Mouse (Mus musculus): Measurements from ENCODE around the gene Cmpk1. TPM values are rescaled to one million over a fixed set of nuclear protein-coding genes. Genes with fewer than 3 reads are reported as not detected.
"Not testable (repeated sequence)": the region's sequence is repeated elsewhere in the genome, so short reads cannot be mapped to it uniquely, and the experiment has no call there.

Cmpk1 gene
- total and polyA plus RNA-seq, 2 experiments: 16.1 to 56.3 TPM

- 97% methylated on average over 1 of the region's 1 CpGs for WGBS
- Histone ChIP-seq H3K9ac (ENCODE audit: low read depth, low read length) (no peak overlapping the region), H3K79me2 (ENCODE audit: control insufficient read depth, insufficient read depth, low read length) (peaks cover 13% of the 10 kb centered on the region; the same call in 1 of the 2 replicates), H3K36me3 (ENCODE audit: control insufficient read depth, insufficient read depth, low read length) (peaks cover 2% of the 10 kb centered on the region; the same call in 1 of the 2 replicates), H3K27me3 (ENCODE audit: control insufficient read depth, insufficient read depth, low read length) (no peaks in the 10 kb centered on the region), H3K27ac (replicated peaks; ENCODE audit: insufficient read depth, low read depth, low read length) (no peak overlapping the region), H3K4me3 (ENCODE audit: insufficient read depth, low read depth, low read length) (no peak overlapping the region), H3K4me1 (ENCODE audit: control insufficient read depth, insufficient read depth, low read length) (peaks cover 9% of the 10 kb centered on the region)
- TF ChIP-seq CTCF (IDR thresholded peaks at IDR 0.05; ENCODE audit: low read depth, low read length): no peak
- TF ChIP-seq POLR2A (IDR thresholded peaks at IDR 0.05; ENCODE audit: extremely low read depth, insufficient read depth, low read length): no peak
- DNase-seq (ENCODE audit: extremely low read depth, low read depth, low spot score): no peak
Observed at GRCm38 (mm10) chr4:114982619-114983018, 4.4 kb downstream of the Cmpk1 start.

GRCm38 (mm10) chr4:114973229-114973740 is 13.8 kb downstream of the Cmpk1 start:
- Histone ChIP-seq H3K27ac (replicated peaks; ENCODE audit: insufficient read depth, low read depth, low read length) (no peak overlapping the region), H3K4me3 (ENCODE audit: insufficient read depth, low read depth, low read length) (no peak overlapping the region), H3K4me1 (ENCODE audit: control insufficient read depth, insufficient read depth, low read length) (peaks cover 4% of the 10 kb centered on the region; the same call in 1 of the 2 replicates), H3K79me2 (ENCODE audit: control insufficient read depth, insufficient read depth, low read length) (peaks cover 9% of the 10 kb centered on the region; the same call in 1 of the 2 replicates), H3K9ac (ENCODE audit: low read depth, low read length) (no peak overlapping the region), H3K36me3 (ENCODE audit: control insufficient read depth, insufficient read depth, low read length) (peaks cover under 1% of the 10 kb centered on the region), H3K27me3 (ENCODE audit: control insufficient read depth, insufficient read depth, low read length) (no peaks in the 10 kb centered on the region)
- 90% methylated on average over 1 of the region's 1 CpGs for WGBS
- TF ChIP-seq POLR2A (IDR thresholded peaks at IDR 0.05; ENCODE audit: extremely low read depth, insufficient read depth, low read length) (no peak), CTCF (IDR thresholded peaks at IDR 0.05; ENCODE audit: low read depth, low read length) (no peak)
- DNase-seq (ENCODE audit: extremely low read depth, low read depth, low spot score): no peak

- no peak for TF ChIP-seq CTCF (IDR thresholded peaks at IDR 0.05; ENCODE audit: low read depth, low read length)
- TF ChIP-seq POLR2A (IDR thresholded peaks at IDR 0.05; ENCODE audit: extremely low read depth, insufficient read depth, low read length): no peak
- H3K79me2 ChIP-seq (ENCODE audit: control insufficient read depth, insufficient read depth, low read length): peaks cover 2% of the 10 kb centered on the region; the same call in 1 of the 2 replicates
- WGBS: 36% methylated on average over 5 of the region's 5 CpGs
Observed at GRCm38 (mm10) chr4:114970736-114971135, 16.3 kb downstream of the Cmpk1 start.

DNA sequence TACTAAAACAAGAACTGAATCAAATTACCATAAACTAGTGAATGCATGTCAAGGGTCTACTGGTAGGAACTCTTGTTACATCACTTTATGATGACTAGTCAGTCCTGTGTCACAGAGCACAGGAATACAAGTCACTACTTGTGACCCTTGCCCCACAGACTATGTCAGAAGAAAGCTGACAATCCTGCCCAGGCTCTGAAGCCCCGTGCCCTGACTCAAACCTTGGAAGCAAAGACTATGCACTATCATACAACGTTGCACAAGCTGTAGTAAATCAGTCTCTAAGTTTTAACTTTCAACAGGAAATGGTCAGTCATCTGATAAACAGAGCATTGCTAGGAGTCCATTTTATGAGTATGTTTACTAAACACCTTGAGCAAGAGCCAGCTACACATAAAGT is 26.2 kb downstream of the Cmpk1 start:
- H3K36me3 ChIP-seq (ENCODE audit: control insufficient read depth, insufficient read depth, low read length): peaks cover 31% of the 10 kb centered on the region
- DNase-seq (ENCODE audit: extremely low read depth, low read depth, low spot score); H3K79me2 ChIP-seq (ENCODE audit: control insufficient read depth, insufficient read depth, low read length); H3K4me1 ChIP-seq (ENCODE audit: control insufficient read depth, insufficient read depth, low read length); H3K27ac ChIP-seq (replicated peaks; ENCODE audit: insufficient read depth, low read depth, low read length); H3K4me3 ChIP-seq (ENCODE audit: insufficient read depth, low read depth, low read length); H3K9ac ChIP-seq (ENCODE audit: low read depth, low read length); H3K27me3 ChIP-seq (ENCODE audit: control insufficient read depth, insufficient read depth, low read length): not testable (repeated sequence)
- 22% methylated on average over 2 of the region's 2 CpGs for WGBS

More at GRCm38 (mm10) chr4:114970736-114971135, 16.3 kb downstream of the Cmpk1 start:
- peak; percentile 74 for DNase-seq (ENCODE audit: extremely low read depth, low read depth, low spot score)
- Histone ChIP-seq H3K4me1 (ENCODE audit: control insufficient read depth, insufficient read depth, low read length) (peaks cover 4% of the 10 kb centered on the region; the same call in 1 of the 2 replicates), H3K36me3 (ENCODE audit: control insufficient read depth, insufficient read depth, low read length) (peaks cover 21% of the 10 kb centered on the region), H3K27me3 (ENCODE audit: control insufficient read depth, insufficient read depth, low read length) (no peaks in the 10 kb centered on the region), H3K27ac (replicated peaks; ENCODE audit: insufficient read depth, low read depth, low read length) (no peak overlapping the region), H3K9ac (ENCODE audit: low read depth, low read length) (no peak overlapping the region), H3K4me3 (ENCODE audit: insufficient read depth, low read depth, low read length) (no peak overlapping the region)

GRCm38 (mm10) chr4:114959533-114959932 is 27.5 kb downstream of the Cmpk1 start:
- TF ChIP-seq POLR2A (IDR thresholded peaks at IDR 0.05; ENCODE audit: extremely low read depth, insufficient read depth, low read length): no peak
- TF ChIP-seq CTCF (IDR thresholded peaks at IDR 0.05; ENCODE audit: low read depth, low read length): no peak
- Histone ChIP-seq H3K27me3 (ENCODE audit: control insufficient read depth, insufficient read depth, low read length) (no peaks in the 10 kb centered on the region), H3K27ac (replicated peaks; ENCODE audit: insufficient read depth, low read depth, low read length) (no peak overlapping the region), H3K4me3 (ENCODE audit: insufficient read depth, low read depth, low read length) (no peak overlapping the region), H3K79me2 (ENCODE audit: control insufficient read depth, insufficient read depth, low read length) (no peaks in the 10 kb centered on the region), H3K36me3 (ENCODE audit: control insufficient read depth, insufficient read depth, low read length) (peaks cover 20% of the 10 kb centered on the region), H3K9ac (ENCODE audit: low read depth, low read length) (no peak overlapping the region), H3K4me1 (ENCODE audit: control insufficient read depth, insufficient read depth, low read length) (no peaks in the 10 kb centered on the region)
- 91% methylated on average over 2 of the region's 2 CpGs for WGBS
- no peak for DNase-seq (ENCODE audit: extremely low read depth, low read depth, low spot score)

- H3K36me3 ChIP-seq (ENCODE audit: control insufficient read depth, insufficient read depth, low read length): peaks cover 16% of the 10 kb centered on the region
- no peak for TF ChIP-seq CTCF (IDR thresholded peaks at IDR 0.05; ENCODE audit: low read depth, low read length)
- no peak for TF ChIP-seq POLR2A (IDR thresholded peaks at IDR 0.05; ENCODE audit: extremely low read depth, insufficient read depth, low read length)
- 90% methylated on average over 4 of the region's 4 CpGs for WGBS
- no peak for DNase-seq (ENCODE audit: extremely low read depth, low read depth, low spot score)
- no peaks in the 10 kb centered on the region for H3K79me2 ChIP-seq (ENCODE audit: control insufficient read depth, insufficient read depth, low read length)
- H3K27me3 ChIP-seq (ENCODE audit: control insufficient read depth, insufficient read depth, low read length): no peaks in the 10 kb centered on the region
- no peaks in the 10 kb centered on the region for H3K4me1 ChIP-seq (ENCODE audit: control insufficient read depth, insufficient read depth, low read length)
- H3K9ac ChIP-seq (ENCODE audit: low read depth, low read length): no peak overlapping the region
- H3K27ac ChIP-seq (replicated peaks; ENCODE audit: insufficient read depth, low read depth, low read length): no peak overlapping the region
- H3K4me3 ChIP-seq (ENCODE audit: insufficient read depth, low read depth, low read length): no peak overlapping the region
Observed at GRCm38 (mm10) chr4:114958786-114959185, 28.3 kb downstream of the Cmpk1 start.

All from liver, adult 2 months (tissue).